Mouse (Mus musculus) bone marrow, adult 2 months (tissue): ENCODE data around the gene Usp20.

ENCODE experiments used
- CTCF ChIP-seq: fragments of 200-500 bp; IDR thresholded peaks from 2 replicates; pipeline ENCODE4 v1.5.1; 2011; ENCODE audit warnings: low read length, control low read depth; ENCODE audit not compliant: control insufficient read depth, insufficient read depth
- POLR2A ChIP-seq: fragments of 200-500 bp; IDR thresholded peaks from 2 replicates; pipeline ENCODE4 v1.6.1; 2011; ENCODE audit warnings: low read depth, mild to moderate bottlenecking, control low read depth, low read length, borderline replicate concordance; ENCODE audit not compliant: control insufficient read depth

- TF ChIP-seq CTCF (no peak), POLR2A (no peak)
Measured at GRCm38 (mm10) chr2:31068246-31069113, 86.4 kb downstream of the Usp20 start.
